Mouse (Mus musculus): ENCODE measurements around the gene Ell. TPM values are rescaled to one million over a fixed set of nuclear protein-coding genes. Genes with fewer than 3 reads are reported as not detected.

The Ell gene
- polyA plus RNA-seq, 1 experiment = 3.3 TPM

DNA sequence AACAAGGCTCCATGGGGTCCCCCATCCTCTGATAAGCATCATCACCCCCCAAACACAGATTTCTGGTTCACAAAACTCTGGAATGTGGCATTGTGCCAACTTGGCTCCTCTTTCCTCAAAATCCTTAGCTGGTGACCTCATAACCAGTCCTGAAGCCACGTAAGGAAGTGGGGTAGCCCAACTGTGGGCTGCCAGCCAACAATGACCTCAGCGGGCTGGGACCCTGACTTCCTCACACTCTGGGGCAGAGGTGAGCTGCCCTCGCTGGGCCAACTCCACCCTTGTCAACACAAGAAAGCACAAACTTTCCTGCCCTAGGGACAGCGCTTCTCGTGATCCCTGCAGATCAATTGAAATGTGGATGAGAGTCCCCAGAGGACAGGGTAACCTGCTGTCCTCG lies 94.8 kb downstream of the Ell start:
- Histone ChIP-seq H3K4me1 (ENCODE audit: control insufficient read depth) (peaks cover 44% of the 10 kb centered on the region), H3K9me3 (ENCODE audit: control insufficient read depth, low read length) (no peaks in the 10 kb centered on the region), H3K36me3 (ENCODE audit: control insufficient read depth) (no peaks in the 10 kb centered on the region; the same call in 1 of the 2 replicates), H3K27me3 (ENCODE audit: control insufficient read depth) (peaks cover 20% of the 10 kb centered on the region), H3K4me3 (replicated peaks) (no peak overlapping the region)
- no peak for TF ChIP-seq TAL1 (IDR thresholded peaks at IDR 0.05; ENCODE audit: low read length)
- no peak for TF ChIP-seq GATA1 (IDR thresholded peaks at IDR 0.05; ENCODE audit: low read length)

DNA sequence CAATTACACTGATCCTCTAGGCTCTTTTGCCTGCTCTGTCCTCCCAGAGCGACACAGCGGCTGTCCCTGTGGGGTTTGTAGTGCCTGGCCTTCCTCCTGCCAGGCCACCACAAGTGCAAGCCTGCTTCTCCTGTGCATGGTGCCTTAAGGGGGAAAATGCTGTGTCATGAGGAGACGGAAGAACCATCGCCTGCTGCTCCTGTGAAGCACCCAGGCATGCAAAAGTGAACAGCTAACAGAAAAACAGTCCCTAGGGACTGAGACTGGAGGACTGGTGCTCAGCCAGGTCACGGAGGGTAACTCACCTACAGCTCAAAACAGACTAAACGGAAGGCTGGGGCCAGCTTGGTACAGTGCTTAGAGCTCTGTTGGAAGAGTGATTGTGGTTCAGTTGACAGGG lies 96.3 kb downstream of the Ell start:
- TF ChIP-seq GATA1 (IDR thresholded peaks at IDR 0.05; ENCODE audit: low read length) (no peak), TAL1 (IDR thresholded peaks at IDR 0.05; ENCODE audit: low read length) (no peak)
- Histone ChIP-seq H3K27me3 (ENCODE audit: control insufficient read depth) (peaks cover 16% of the 10 kb centered on the region), H3K36me3 (ENCODE audit: control insufficient read depth) (no peaks in the 10 kb centered on the region), H3K4me3 (replicated peaks) (no peak overlapping the region), H3K4me1 (ENCODE audit: control insufficient read depth) (peaks cover 30% of the 10 kb centered on the region), H3K9me3 (ENCODE audit: control insufficient read depth, low read length) (no peaks in the 10 kb centered on the region)

DNA sequence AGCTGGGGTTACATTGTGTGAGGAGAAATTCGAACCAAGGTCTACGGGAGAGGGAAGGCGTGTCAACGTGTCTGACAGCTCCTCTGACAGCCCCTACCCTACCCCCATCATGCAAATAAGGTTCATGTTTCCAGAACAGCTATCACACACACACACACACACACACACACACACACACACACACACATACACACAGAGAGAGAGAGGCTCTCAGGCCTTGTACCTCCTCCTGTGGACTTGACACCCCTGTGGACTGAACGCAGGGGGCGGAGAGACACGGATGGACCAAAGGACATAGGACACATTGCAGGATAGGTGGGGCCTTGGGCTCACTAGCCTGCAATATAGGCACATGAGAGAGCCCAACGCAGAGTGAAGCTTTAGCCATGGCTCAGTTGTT lies 97.6 kb downstream of the Ell start:
- H3K4me3 ChIP-seq (replicated peaks) = no peak overlapping the region
- H3K9me3 ChIP-seq (ENCODE audit: control insufficient read depth, low read length) = no peaks in the 10 kb centered on the region
- peaks cover 4% of the 10 kb centered on the region for H3K27me3 ChIP-seq (ENCODE audit: control insufficient read depth)
- no peak for TF ChIP-seq TAL1 (IDR thresholded peaks at IDR 0.05; ENCODE audit: low read length)
- no peak for TF ChIP-seq GATA1 (IDR thresholded peaks at IDR 0.05; ENCODE audit: low read length)
- H3K36me3 ChIP-seq (ENCODE audit: control insufficient read depth) = no peaks in the 10 kb centered on the region
- H3K4me1 ChIP-seq (ENCODE audit: control insufficient read depth) = peaks cover 18% of the 10 kb centered on the region

DNA sequence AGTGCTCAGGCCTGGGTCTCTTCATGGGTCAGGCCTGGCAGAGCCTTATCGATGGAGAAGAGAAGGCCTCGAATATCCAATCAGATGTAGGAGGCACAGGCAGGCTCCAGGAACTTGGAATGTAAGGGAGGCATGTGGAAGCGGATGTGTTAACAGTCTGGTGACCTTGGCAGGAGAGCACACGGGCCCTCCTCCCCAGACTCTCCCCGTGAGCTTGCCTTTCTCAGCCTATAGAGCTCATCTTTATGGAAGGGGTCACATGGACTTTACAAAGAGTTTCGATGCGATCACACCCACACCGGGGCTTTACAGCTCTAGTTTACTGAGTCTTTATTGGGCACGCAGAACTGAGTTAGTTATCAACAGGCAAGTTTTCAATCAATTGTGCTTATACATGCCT lies 99.5 kb downstream of the Ell start:
- no peaks in the 10 kb centered on the region for H3K9me3 ChIP-seq (ENCODE audit: control insufficient read depth, low read length)
- no peak overlapping the region for H3K4me3 ChIP-seq (replicated peaks)
- no peak for TF ChIP-seq TAL1 (IDR thresholded peaks at IDR 0.05; ENCODE audit: low read length)
- H3K4me1 ChIP-seq (ENCODE audit: control insufficient read depth) = peaks cover 23% of the 10 kb centered on the region
- H3K27me3 ChIP-seq (ENCODE audit: control insufficient read depth) = 0 out of 2 replicates have a peak, but pooled peaks cover 2% of the 10 kb centered on the region
- no peaks in the 10 kb centered on the region for H3K36me3 ChIP-seq (ENCODE audit: control insufficient read depth)

Other genes with a start within 250 kb of the Ell start
- gene Ddx49, start 237.0 kb upstream of the Ell start, polyA plus RNA-seq (2012) = 2.8 and 3.8 TPM in 2 replicates
- 32.6 and 34.2 TPM in 2 replicates for gene Cope, start 236.9 kb upstream of the Ell start, polyA plus RNA-seq (2012)
- gene Cers1, start 223.7 kb upstream of the Ell start, polyA plus RNA-seq (2012) = 0.06 TPM in 1 of 2 replicates, not detected in the other
- gene Gdf1, start 209.6 kb upstream of the Ell start, polyA plus RNA-seq (2012) = 0.10 and 0.13 TPM in 2 replicates
- gene Upf1, start 186.2 kb upstream of the Ell start, polyA plus RNA-seq (2012) = 18.7 and 18.9 TPM in 2 replicates
- not detected in 2 replicates for gene Comp, start 165.9 kb upstream of the Ell start, polyA plus RNA-seq (2012)
- gene Crtc1, start 99.9 kb upstream of the Ell start, polyA plus RNA-seq (2012) = 1.8 and 2.1 TPM in 2 replicates
- 0.92 and 1.0 TPM in 2 replicates for gene Klhl26, start 62.5 kb upstream of the Ell start, polyA plus RNA-seq (2012)
- gene Tmem59l, start 52.1 kb upstream of the Ell start, polyA plus RNA-seq (2012) = not detected in 2 replicates
- 0.63 and 1.7 TPM in 2 replicates for gene Crlf1, start 46.3 kb upstream of the Ell start, polyA plus RNA-seq (2012)
- gene Rex1bd, start 32.7 kb upstream of the Ell start, polyA plus RNA-seq (2012) = 53.1 and 68.2 TPM in 2 replicates
- 107 and 138 TPM in 2 replicates for gene Uba52, start 28.7 kb upstream of the Ell start, polyA plus RNA-seq (2012)
- gene Fkbp8, start 11.7 kb upstream of the Ell start, polyA plus RNA-seq (2012) = 255 and 264 TPM in 2 replicates
- gene Kxd1, start 11.5 kb upstream of the Ell start, polyA plus RNA-seq (2012) = 2.6 and 3.8 TPM in 2 replicates
- 13.3 and 13.4 TPM in 2 replicates for gene Isyna1, start 54.9 kb downstream of the Ell start, polyA plus RNA-seq (2012)
- gene Ssbp4, start 69.4 kb downstream of the Ell start, polyA plus RNA-seq (2012) = 40.7 and 52.6 TPM in 2 replicates
- 0.12 and 0.40 TPM in 2 replicates for gene Lrrc25, start 76.7 kb downstream of the Ell start, polyA plus RNA-seq (2012)
- 0.13 TPM in 1 of 2 replicates, not detected in the other for gene Gdf15, start 93.0 kb downstream of the Ell start, polyA plus RNA-seq (2012)
- gene Pgpep1, start 120.9 kb downstream of the Ell start, polyA plus RNA-seq (2012) = 0.29 and 0.32 TPM in 2 replicates
- 70.4 and 88.0 TPM in 2 replicates for gene Lsm4, start 133.8 kb downstream of the Ell start, polyA plus RNA-seq (2012)
- gene Jund, start 159.5 kb downstream of the Ell start, polyA plus RNA-seq (2012) = 816 and 971 TPM in 2 replicates
- 0.02 TPM in 1 of 2 replicates, not detected in the other for gene Iqcn, start 164.0 kb downstream of the Ell start, polyA plus RNA-seq (2012)
- gene Gm3336, start 179.1 kb downstream of the Ell start, polyA plus RNA-seq (2012) = not detected in 2 replicates
- 0.02 TPM in 1 of 2 replicates, not detected in the other for gene Pde4c, start 184.3 kb downstream of the Ell start, polyA plus RNA-seq (2012)
- gene Rab3a, start 215.2 kb downstream of the Ell start, polyA plus RNA-seq (2012) = 0.30 and 0.59 TPM in 2 replicates
- 11.4 and 15.6 TPM in 2 replicates for gene Mpv17l2, start 221.5 kb downstream of the Ell start, polyA plus RNA-seq (2012)
- 3.8 and 4.9 TPM in 2 replicates for gene Pik3r2, start 237.3 kb downstream of the Ell start, polyA plus RNA-seq (2012)

Measured in erythroblast, embryonic 14.5 days (primary cell).